Mouse (Mus musculus) lung, adult 2 months (tissue): Measurements from ENCODE around the gene Nsd1.
A peak's percentile ranks its signal among the peaks of the same experiment; 100 is the strongest.

Source experiments
- CTCF ChIP-seq: fragments of 200-500 bp; IDR thresholded peaks from 2 replicates; pipeline ENCODE4 v1.5.1; 2011; ENCODE audit warnings: mild to moderate bottlenecking, low read length, control low read depth; ENCODE audit not compliant: insufficient read depth
- POLR2A ChIP-seq: fragments of 200-500 bp; IDR thresholded peaks from 2 replicates; pipeline ENCODE4 v1.6.1; 2011; ENCODE audit warnings: low read depth, mild to moderate bottlenecking, control low read depth, low read length, borderline replicate concordance; ENCODE audit errors: extremely low read depth

GRCm38 (mm10) chr13:55190121-55190868 lies 19.3 kb upstream of the Nsd1 start:
- peak; percentile 71; the same call in 1 of the 2 replicates for TF ChIP-seq POLR2A
- TF ChIP-seq CTCF = peak; percentile 60
